Mouse (Mus musculus): ENCODE measurements around the gene Nup35. TPM values are rescaled to one million over a fixed set of nuclear protein-coding genes. Genes with fewer than 3 reads are reported as not detected.

Gene Nup35
- polyA plus RNA-seq, 1 experiment from 2014 or later, result 55.3 TPM

DNA sequence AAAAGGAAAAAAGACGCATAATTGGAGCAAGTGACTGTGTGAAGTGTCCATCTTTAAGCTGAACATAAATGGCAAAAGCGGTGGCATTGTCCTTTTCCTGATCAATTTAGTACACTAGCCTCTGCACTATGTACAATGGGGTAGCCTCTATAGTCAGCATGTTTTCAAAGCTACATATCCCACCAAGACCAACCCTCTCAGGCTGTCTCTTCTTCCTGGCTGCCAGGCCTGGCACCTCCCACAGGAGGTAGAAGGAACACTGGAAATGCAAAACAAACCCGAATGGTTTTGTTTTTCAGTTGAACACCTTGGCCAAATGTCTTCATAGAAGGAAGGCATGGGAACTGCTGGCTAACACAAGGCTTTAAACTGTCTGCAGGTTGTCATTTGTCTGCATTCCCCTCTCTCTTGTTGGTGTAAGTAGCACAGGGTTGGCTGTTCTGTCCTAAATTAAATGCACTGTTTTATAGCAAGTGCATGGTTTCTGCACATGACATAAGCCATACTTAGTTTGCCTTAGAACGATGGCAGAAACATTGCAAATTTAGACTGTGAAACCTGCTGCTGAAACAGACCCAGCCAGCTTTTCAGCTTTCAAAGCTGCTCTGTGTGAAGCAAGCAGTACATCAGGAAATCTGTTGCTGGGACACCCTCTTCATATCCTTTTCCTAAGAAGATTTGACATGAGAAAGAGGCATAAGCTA lies 22.7 kb upstream of the Nup35 start:
- 77% methylated on average over 4 of the region's 4 CpGs for WGBS
- Histone ChIP-seq H3K4me1 (replicated peaks; ENCODE audit: control insufficient read depth, insufficient read depth, low read length) (peaks cover 5% of the 10 kb centered on the region), H3K9me3 (ENCODE audit: control insufficient read depth, low read length) (no peaks in the 10 kb centered on the region), H3K4me2 (ENCODE audit: low read length) (no peak overlapping the region), H3K9ac (replicated peaks; ENCODE audit: low read depth, low read length) (no peak overlapping the region), H3K36me3 (ENCODE audit: control insufficient read depth, insufficient read depth) (no peaks in the 10 kb centered on the region), H3K27me3 (replicated peaks; ENCODE audit: control insufficient read depth, insufficient read depth, low read length) (no peaks in the 10 kb centered on the region), H3K27ac (ENCODE audit: low read length) (peak overlapping the region; percentile 13; the same call in 1 of the 2 replicates), H3K4me3 (replicated peaks; ENCODE audit: low read length) (no peak overlapping the region)
- peak; percentile 75 for ATAC-seq

DNA sequence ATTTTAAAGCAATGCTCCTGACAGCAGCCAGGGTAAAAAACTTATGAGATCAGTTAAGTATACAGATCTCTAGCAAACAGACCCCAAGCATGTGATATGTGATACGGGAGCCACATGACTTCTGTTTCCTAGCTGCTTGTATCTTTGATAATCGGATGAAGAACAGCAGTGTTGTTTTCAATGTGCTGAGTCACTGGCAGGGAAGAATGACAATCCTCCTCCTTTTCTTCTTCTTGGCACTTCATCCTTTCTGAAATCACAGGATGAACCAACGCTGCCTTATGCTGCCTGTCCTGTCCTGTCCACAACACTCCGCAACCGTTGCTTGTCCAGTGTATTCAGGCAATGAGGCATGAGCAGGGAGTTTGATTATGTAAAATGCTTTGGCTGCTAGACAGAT lies 20.1 kb upstream of the Nup35 start:
- peaks cover 5% of the 10 kb centered on the region for H3K4me1 ChIP-seq (replicated peaks; ENCODE audit: control insufficient read depth, insufficient read depth, low read length)
- H3K4me2 ChIP-seq (ENCODE audit: low read length), result no peak overlapping the region
- no peaks in the 10 kb centered on the region for H3K9me3 ChIP-seq (ENCODE audit: control insufficient read depth, low read length)
- H3K4me3 ChIP-seq (replicated peaks; ENCODE audit: low read length), result no peak overlapping the region
- no peak for ATAC-seq
- H3K27ac ChIP-seq (ENCODE audit: low read length), result no peak overlapping the region
- 65% methylated on average over 5 of the region's 5 CpGs for WGBS
- H3K36me3 ChIP-seq (ENCODE audit: control insufficient read depth, insufficient read depth), result no peaks in the 10 kb centered on the region
- no peak overlapping the region for H3K9ac ChIP-seq (replicated peaks; ENCODE audit: low read depth, low read length)
- H3K27me3 ChIP-seq (replicated peaks; ENCODE audit: control insufficient read depth, insufficient read depth, low read length), result no peaks in the 10 kb centered on the region

DNA sequence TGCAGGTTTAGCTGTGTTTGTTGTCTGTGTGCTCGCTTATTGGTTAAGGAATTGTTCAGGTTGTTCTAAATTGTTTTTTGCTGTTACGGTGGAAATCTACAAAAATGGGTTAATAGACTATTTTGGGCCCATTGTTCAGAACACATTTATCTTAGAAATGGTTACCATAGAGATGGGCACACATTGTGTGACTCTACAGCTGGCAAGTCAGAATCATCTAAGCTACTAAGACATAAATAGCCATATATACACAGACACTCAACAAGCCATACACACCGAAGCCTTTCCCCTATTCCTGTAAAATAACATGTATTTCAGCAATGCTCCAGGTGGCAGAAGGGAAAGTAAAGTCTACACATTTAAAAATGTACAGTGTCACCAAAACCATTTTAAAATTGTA lies 17.2 kb upstream of the Nup35 start:
- Histone ChIP-seq H3K4me1 (replicated peaks; ENCODE audit: control insufficient read depth, insufficient read depth, low read length) (peaks cover 5% of the 10 kb centered on the region), H3K4me2 (ENCODE audit: low read length) (no peak overlapping the region), H3K27ac (ENCODE audit: low read length) (no peak overlapping the region), H3K9me3 (ENCODE audit: control insufficient read depth, low read length) (no peaks in the 10 kb centered on the region), H3K9ac (replicated peaks; ENCODE audit: low read depth, low read length) (no peak overlapping the region), H3K27me3 (replicated peaks; ENCODE audit: control insufficient read depth, insufficient read depth, low read length) (no peaks in the 10 kb centered on the region), H3K36me3 (ENCODE audit: control insufficient read depth, insufficient read depth) (no peaks in the 10 kb centered on the region), H3K4me3 (replicated peaks; ENCODE audit: low read length) (no peak overlapping the region)
- no peak for ATAC-seq
- WGBS, result 82% methylated on average over 3 of the region's 3 CpGs

DNA sequence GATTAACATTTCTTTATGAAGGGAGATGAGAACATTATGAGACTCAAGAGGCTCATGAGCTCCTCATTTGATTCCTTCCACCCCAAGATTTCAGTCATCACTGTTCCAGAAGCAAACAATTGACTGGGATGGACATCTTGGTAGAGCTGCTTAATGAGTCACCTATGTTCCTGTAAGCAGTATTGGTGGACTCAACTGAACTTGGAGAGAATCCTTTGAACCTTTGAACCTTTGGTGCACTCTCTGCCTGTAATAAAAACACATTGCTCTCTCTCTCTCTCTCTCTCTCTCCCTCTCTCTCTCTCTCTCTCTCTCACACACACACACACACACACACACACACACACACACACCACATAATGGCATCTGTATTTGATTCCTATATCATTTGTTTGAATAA lies 16.4 kb upstream of the Nup35 start:
- no peak overlapping the region for H3K9ac ChIP-seq (replicated peaks; ENCODE audit: low read depth, low read length)
- H3K27ac ChIP-seq (ENCODE audit: low read length), result no peak overlapping the region
- H3K36me3 ChIP-seq (ENCODE audit: control insufficient read depth, insufficient read depth), result no peaks in the 10 kb centered on the region
- H3K4me2 ChIP-seq (ENCODE audit: low read length), result no peak overlapping the region
- no peak overlapping the region for H3K4me3 ChIP-seq (replicated peaks; ENCODE audit: low read length)
- no peak for ATAC-seq
- no peaks in the 10 kb centered on the region for H3K27me3 ChIP-seq (replicated peaks; ENCODE audit: control insufficient read depth, insufficient read depth, low read length)
- peaks cover 5% of the 10 kb centered on the region for H3K4me1 ChIP-seq (replicated peaks; ENCODE audit: control insufficient read depth, insufficient read depth, low read length)
- H3K9me3 ChIP-seq (ENCODE audit: control insufficient read depth, low read length), result no peaks in the 10 kb centered on the region

DNA sequence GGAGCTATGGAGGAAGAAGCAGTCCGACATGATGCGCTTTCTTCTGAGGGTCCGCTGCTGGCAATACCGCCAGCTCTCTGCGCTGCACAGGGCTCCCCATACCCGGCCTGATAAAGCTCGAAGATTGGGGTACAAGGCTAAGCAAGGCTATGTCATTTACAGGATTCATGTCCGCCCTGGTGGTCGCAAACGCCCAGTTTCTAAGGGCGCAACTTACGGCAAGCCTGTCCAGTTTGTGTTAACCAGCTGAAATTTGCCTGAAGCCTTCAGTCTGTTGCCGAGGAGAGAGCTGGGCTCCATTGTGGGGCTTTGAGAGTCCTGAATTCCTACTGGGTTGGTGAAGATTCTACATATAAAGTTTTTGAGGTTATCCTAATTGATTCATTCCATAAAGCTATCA lies 14.3 kb upstream of the Nup35 start:
- ATAC-seq, result no peak
- Histone ChIP-seq H3K4me3 (replicated peaks; ENCODE audit: low read length) (no peak overlapping the region), H3K4me2 (ENCODE audit: low read length) (no peak overlapping the region), H3K27me3 (replicated peaks; ENCODE audit: control insufficient read depth, insufficient read depth, low read length) (no peaks in the 10 kb centered on the region), H3K36me3 (ENCODE audit: control insufficient read depth, insufficient read depth) (no peaks in the 10 kb centered on the region), H3K9ac (replicated peaks; ENCODE audit: low read depth, low read length) (no peak overlapping the region), H3K27ac (ENCODE audit: low read length) (0 out of 2 replicates have a peak overlapping the region, but pooled peaks have one; percentile 1), H3K4me1 (replicated peaks; ENCODE audit: control insufficient read depth, insufficient read depth, low read length) (peaks cover 5% of the 10 kb centered on the region), H3K9me3 (ENCODE audit: control insufficient read depth, low read length) (no peaks in the 10 kb centered on the region)
- WGBS, result 92% methylated on average over 13 of the region's 13 CpGs

DNA sequence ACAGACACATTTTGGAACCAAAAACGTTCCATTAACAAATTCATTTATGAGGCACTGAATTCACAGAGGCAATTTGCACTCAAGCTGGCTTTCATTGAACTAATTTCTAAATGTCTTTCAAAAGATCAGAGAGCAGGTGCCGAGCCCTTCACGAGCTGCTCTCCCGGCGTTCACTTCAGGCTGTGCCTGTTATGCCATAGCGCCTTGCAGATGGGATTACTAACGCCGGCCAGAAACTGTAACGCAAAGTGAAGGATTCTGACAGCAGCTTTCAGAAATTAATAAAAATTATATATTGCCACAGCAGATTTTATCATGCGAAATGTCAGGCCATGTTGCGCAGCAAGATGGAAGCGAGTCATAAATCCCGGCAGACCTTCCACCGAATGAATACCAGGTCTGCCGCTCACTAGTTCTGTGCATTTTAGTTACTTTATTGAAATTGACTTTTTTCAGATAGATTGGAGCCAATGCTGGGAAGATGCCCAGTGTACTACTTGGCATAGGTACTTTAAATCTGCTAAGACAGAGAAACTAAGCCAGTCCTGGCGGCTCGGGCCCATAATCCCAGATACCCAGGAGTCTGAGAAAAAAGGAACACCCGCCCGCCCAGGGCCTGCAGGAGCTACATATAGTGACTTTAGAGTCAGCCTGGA lies 13.1 kb upstream of the Nup35 start:
- Histone ChIP-seq H3K27me3 (replicated peaks; ENCODE audit: control insufficient read depth, insufficient read depth, low read length) (no peaks in the 10 kb centered on the region), H3K36me3 (ENCODE audit: control insufficient read depth, insufficient read depth) (no peaks in the 10 kb centered on the region), H3K27ac (ENCODE audit: low read length) (peak overlapping the region; percentile 78), H3K9me3 (ENCODE audit: control insufficient read depth, low read length) (no peaks in the 10 kb centered on the region), H3K4me1 (replicated peaks; ENCODE audit: control insufficient read depth, insufficient read depth, low read length) (peaks cover 5% of the 10 kb centered on the region), H3K4me3 (replicated peaks; ENCODE audit: low read length) (no peak overlapping the region), H3K4me2 (ENCODE audit: low read length) (no peak overlapping the region; the same call in 1 of the 2 replicates), H3K9ac (replicated peaks; ENCODE audit: low read depth, low read length) (no peak overlapping the region)
- ATAC-seq, result peak; percentile 90
- 48% methylated on average over 19 of the region's 19 CpGs for whole genome bisulfite sequencing

DNA sequence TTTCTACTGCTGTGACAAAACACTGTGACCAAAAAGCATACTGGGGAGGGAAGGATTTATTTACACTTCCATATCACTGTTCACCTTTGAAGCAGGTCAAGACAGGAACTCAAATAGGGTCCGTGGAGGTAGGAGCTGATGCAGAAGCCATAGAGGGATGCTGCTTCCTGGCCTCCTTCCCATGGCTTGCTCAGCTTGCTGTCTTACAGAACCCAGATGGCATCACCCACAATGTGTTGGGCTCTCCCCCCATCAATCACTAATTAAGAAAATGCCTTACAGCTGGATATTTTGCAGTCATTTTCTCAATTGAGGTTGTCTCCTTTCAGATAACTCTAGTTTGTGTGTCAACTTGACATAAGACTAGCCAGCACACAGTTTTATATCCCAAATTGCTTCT lies 4.8 kb upstream of the Nup35 start:
- Histone ChIP-seq H3K4me3 (replicated peaks; ENCODE audit: low read length) (no peak overlapping the region), H3K36me3 (ENCODE audit: control insufficient read depth, insufficient read depth) (no peaks in the 10 kb centered on the region), H3K4me2 (ENCODE audit: low read length) (no peak overlapping the region), H3K9me3 (ENCODE audit: control insufficient read depth, low read length) (no peaks in the 10 kb centered on the region), H3K4me1 (replicated peaks; ENCODE audit: control insufficient read depth, insufficient read depth, low read length) (peaks cover 7% of the 10 kb centered on the region), H3K27me3 (replicated peaks; ENCODE audit: control insufficient read depth, insufficient read depth, low read length) (no peaks in the 10 kb centered on the region), H3K9ac (replicated peaks; ENCODE audit: low read depth, low read length) (no peak overlapping the region), H3K27ac (ENCODE audit: low read length) (no peak overlapping the region)
- WGBS, result 42% methylated on average over 1 of the region's 1 CpGs
- no peak for ATAC-seq

DNA sequence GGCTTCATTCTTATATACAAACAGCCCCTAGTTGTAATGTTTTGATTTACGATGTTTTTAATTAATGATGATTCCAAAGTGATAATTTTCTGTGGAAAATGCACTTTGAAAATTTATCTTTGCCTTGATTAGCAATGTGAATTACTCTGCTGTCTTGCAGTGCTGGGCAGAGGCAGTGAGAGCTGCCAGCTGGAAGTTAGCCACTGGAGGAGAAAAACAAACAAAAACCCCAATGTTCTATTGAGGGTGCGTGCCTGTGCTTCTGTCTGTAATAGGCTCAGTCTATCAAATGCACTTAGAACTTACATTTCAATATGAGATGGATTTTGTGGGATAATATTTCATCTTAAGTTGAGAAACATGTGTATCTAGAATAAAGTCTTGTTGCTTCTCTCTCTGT lies 4.2 kb upstream of the Nup35 start:
- H3K4me1 ChIP-seq (replicated peaks; ENCODE audit: control insufficient read depth, insufficient read depth, low read length), result peaks cover 11% of the 10 kb centered on the region
- no peaks in the 10 kb centered on the region for H3K36me3 ChIP-seq (ENCODE audit: control insufficient read depth, insufficient read depth)
- no peaks in the 10 kb centered on the region for H3K27me3 ChIP-seq (replicated peaks; ENCODE audit: control insufficient read depth, insufficient read depth, low read length)
- WGBS, result 42% methylated on average over 2 of the region's 2 CpGs
- ATAC-seq, result no peak
- H3K9ac ChIP-seq (replicated peaks; ENCODE audit: low read depth, low read length), result no peak overlapping the region
- no peak overlapping the region for H3K4me2 ChIP-seq (ENCODE audit: low read length)
- no peak overlapping the region for H3K27ac ChIP-seq (ENCODE audit: low read length)
- H3K4me3 ChIP-seq (replicated peaks; ENCODE audit: low read length), result no peak overlapping the region
- H3K9me3 ChIP-seq (ENCODE audit: control insufficient read depth, low read length), result no peaks in the 10 kb centered on the region

DNA sequence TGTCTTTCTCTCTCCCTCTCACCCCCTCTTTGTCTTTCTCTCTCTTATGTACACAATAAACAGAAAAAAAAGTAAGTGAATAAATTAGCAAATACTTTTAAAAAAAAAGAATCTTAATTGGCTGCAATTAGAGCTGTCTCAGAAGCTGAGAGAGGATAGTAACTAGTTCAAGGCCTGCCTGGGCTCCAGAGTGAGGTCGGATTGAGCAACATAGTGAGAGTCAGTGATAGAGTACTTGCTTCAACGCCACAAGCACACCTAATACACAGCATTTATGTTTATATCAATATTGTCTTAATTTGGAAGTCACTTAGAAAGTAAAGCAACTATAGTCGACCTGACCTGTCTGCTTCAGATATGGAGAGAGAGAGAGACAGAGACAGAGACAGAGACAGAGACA lies 2.0 kb downstream of the Nup35 start:
- peaks cover 7% of the 10 kb centered on the region for H3K4me1 ChIP-seq (replicated peaks; ENCODE audit: control insufficient read depth, insufficient read depth, low read length)
- H3K36me3 ChIP-seq (ENCODE audit: control insufficient read depth, insufficient read depth), result no peaks in the 10 kb centered on the region
- H3K9ac ChIP-seq (replicated peaks; ENCODE audit: low read depth, low read length), result no peak overlapping the region
- ATAC-seq, result no peak
- no peaks in the 10 kb centered on the region for H3K9me3 ChIP-seq (ENCODE audit: control insufficient read depth, low read length)
- H3K27ac ChIP-seq (ENCODE audit: low read length), result no peak overlapping the region
- WGBS, result 82% methylated on average over 3 of the region's 3 CpGs
- H3K4me3 ChIP-seq (replicated peaks; ENCODE audit: low read length), result no peak overlapping the region
- H3K4me2 ChIP-seq (ENCODE audit: low read length), result no peak overlapping the region
- no peaks in the 10 kb centered on the region for H3K27me3 ChIP-seq (replicated peaks; ENCODE audit: control insufficient read depth, insufficient read depth, low read length)

Data from forebrain, embryonic 16.5 days (tissue).